Mouse (Mus musculus) heart, embryonic 13.5 days (tissue): ENCODE measurements at regions not wholly inside any gene's neighbourhood (a gene's known extent, or its start where the extent isn't known, plus 50 kb on each side); places are given as distances from the start of the nearest gene placed in this dataset.

Source experiments
- ATAC-seq: fragments of 200-750 bp; cut with Nextera tagmentation; 2 replicates; pipeline ENCODE4 v1.8.0; 2017; ENCODE audit warnings: moderate TSS enrichment; ENCODE audit not compliant: insufficient number of reproducible peaks, low FRiP score, low TSS enrichment; ENCODE audit errors: extremely low read depth
- H3K27ac ChIP-seq: fragments of 300-500 bp; sonication (generic); replicated peaks from 2 replicates; pipeline ENCODE4 v1.5.1; 2015; ENCODE audit warnings: moderate library complexity, mild to moderate bottlenecking, inconsistent platforms
- H3K27me3 ChIP-seq: fragments of 300-500 bp; sonication (generic); replicated peaks from 2 replicates; pipeline ENCODE4 v1.6.1; 2015; ENCODE audit warnings: mild to moderate bottlenecking, inconsistent platforms
- H3K36me3 ChIP-seq: fragments of 300-500 bp; sonication (generic); 2 replicates; pipeline ENCODE4 v1.6.1; 2015; ENCODE audit warnings: mild to moderate bottlenecking, inconsistent platforms
- H3K4me1 ChIP-seq: fragments of 300-500 bp; sonication (generic); 2 replicates; pipeline ENCODE4 v1.6.1; 2015; ENCODE audit warnings: inconsistent platforms
- H3K4me2 ChIP-seq: fragments of 300-500 bp; sonication (generic); 2 replicates; pipeline ENCODE4 v1.6.1; 2015; ENCODE audit warnings: inconsistent platforms, mild to moderate bottlenecking, moderate library complexity
- H3K4me3 ChIP-seq: fragments of 300-500 bp; sonication (generic); 2 replicates; pipeline ENCODE4 v1.5.1; 2015; ENCODE audit warnings: moderate library complexity, mild to moderate bottlenecking, inconsistent platforms
- H3K9ac ChIP-seq: fragments of 300-500 bp; sonication (generic); 2 replicates; pipeline ENCODE4 v1.6.1; 2015; ENCODE audit warnings: inconsistent platforms, mild to moderate bottlenecking, moderate library complexity
- H3K9me3 ChIP-seq: fragments of 300-500 bp; sonication (generic); 2 replicates; pipeline ENCODE4 v1.6.1; 2016; ENCODE audit warnings: inconsistent platforms
- WGBS: fragments of 180-500 bp; shearing (Covaris S2); methylation state at CpG from one replicate; pipeline ENCODE4 v1.1.7; 2015; ENCODE audit warnings: mixed read lengths; 5-methylcytosine and 5-hydroxymethylcytosine counted together

DNA sequence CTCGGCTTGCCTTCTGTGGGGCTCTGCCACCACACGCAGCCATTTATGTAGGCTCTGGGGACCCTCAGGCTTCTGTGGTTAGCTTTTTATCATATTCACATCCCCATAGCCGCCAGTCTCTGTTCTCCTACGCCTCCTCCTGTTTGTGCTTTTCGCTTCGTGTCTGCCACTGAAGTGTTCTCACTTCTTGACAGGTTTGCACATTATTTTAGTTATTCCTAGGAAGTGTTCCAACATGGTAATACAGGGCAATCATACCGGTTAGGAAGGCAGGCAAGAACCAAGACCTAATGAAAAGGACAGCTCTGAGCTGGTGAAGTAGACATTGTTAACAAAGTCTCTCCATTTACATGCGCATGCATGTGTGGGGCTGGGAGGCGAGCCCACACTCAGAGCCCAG, 120.1 kb upstream of the Arid2 start:
- ATAC-seq: no peak
- Histone ChIP-seq H3K9me3 (no peaks in the 10 kb centered on the region), H3K4me3 (no peak overlapping the region), H3K4me1 (peaks cover 15% of the 10 kb centered on the region), H3K9ac (no peak overlapping the region), H3K36me3 (no peaks in the 10 kb centered on the region), H3K27ac (no peak overlapping the region), H3K27me3 (peaks cover 25% of the 10 kb centered on the region), H3K4me2 (no peak overlapping the region)
- WGBS: 82% methylated on average over 9 of the region's 9 CpGs

DNA sequence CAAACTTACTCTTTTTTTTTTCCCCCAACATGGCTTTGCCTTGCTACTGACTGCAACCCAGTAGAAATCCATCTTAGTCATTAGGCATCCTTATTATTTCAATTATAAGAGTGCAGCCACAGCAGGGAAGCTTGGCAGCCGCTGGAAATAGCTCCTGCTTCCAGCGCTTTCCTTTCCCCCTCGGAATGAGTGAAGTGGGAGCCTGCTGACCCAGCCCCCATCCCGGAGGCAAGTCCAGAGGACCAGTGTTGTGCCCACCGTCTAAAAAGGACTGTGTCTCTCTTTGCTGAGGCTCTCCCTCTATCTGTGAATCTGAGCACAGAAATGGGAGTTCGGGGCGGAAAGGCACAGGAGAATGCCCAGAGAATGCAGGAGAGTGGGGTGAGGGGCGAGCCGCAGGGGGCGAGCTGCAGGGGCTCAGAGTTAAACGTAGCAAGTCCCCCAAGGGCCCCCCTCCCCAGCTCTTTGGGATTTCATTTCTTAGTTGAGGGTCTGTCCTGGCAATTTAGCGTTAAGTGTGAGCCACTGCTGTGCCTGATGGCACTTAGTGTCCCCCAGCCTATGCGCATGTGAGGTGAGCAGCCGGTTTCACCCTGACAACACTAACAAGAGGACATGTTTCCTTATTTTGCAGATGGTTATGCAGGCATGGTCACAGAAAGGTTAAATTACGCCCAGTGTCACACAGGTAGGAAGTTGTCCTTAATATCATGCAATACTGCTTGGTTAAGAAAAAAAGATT, 117.4 kb upstream of the Arid2 start:
- H3K9ac ChIP-seq: peak overlapping the region; percentile 68
- H3K27ac ChIP-seq: no peak overlapping the region
- WGBS: 12% methylated on average over 15 of the region's 15 CpGs
- no peak for ATAC-seq
- peak overlapping the region; percentile 70 for H3K4me2 ChIP-seq
- peaks cover 15% of the 10 kb centered on the region for H3K4me1 ChIP-seq
- no peaks in the 10 kb centered on the region for H3K36me3 ChIP-seq
- H3K9me3 ChIP-seq: no peaks in the 10 kb centered on the region
- H3K27me3 ChIP-seq: peaks cover 25% of the 10 kb centered on the region
- H3K4me3 ChIP-seq: peak overlapping the region; percentile 46

DNA sequence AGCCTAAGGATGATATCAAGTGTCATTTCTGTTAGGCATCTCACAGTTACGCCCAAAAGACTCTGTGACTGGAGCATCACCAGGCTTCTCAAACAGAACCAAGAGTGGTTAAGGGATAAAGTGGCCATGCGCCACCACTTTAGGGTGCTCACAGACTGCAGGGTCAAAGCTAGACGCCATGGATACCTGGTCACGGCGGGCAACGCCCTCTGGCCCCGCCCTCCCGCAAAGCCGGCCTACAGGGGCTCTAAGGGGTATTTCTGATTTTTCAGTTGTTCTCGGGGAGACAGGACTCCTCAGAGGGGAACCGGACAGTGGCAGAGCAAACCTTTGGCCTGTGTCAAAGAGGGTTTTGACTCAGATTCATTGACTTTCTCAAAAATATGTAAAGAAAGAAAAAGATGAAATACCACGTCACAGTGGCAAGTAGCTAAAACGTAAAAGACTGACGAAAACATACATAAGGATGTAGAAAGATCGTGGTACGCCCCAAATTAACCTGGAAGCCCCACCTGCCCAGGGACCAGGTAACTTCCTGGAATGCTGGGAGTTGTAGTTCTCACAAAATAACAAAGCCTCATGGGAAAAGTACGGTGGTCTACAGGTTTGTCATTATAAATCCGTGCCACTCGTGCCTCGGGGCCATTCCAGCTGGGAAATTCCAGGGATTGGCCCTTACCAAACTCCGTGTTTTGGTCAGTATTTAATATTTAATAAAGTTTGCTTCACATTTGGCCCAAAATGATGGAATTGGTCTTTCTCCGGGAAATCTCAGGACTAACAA, 116.1 kb upstream of the Arid2 start:
- Histone ChIP-seq H3K36me3 (no peaks in the 10 kb centered on the region), H3K27me3 (peaks cover 25% of the 10 kb centered on the region), H3K4me1 (peaks cover 15% of the 10 kb centered on the region), H3K27ac (no peak overlapping the region), H3K4me3 (peak overlapping the region; percentile 40), H3K4me2 (peak overlapping the region; percentile 67), H3K9ac (0 out of 2 replicates have a peak overlapping the region, but pooled peaks have one; percentile 9), H3K9me3 (no peaks in the 10 kb centered on the region)
- ATAC-seq: no peak
- 14% methylated on average over 22 of the region's 22 CpGs for WGBS

DNA sequence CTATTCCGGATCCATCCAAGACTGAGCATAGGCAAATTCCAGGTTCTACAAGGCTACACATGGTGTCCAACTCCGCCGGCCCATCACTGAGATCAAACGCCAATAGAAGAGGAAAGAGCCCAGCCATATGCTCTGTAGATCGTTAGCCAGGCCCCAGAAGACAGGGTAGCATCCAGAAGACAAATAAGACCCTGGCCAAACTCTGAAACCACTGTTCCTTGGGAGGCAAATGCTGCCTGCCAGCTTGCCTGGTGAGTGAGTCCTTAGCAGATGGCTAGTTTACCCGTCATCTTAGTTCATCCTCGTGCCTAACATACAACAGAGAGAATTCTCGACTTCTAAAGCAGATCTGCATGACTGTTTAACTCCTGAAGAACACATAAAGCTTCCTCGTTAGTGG, 109.4 kb upstream of the Arid2 start:
- WGBS: 73% methylated on average over 9 of the region's 9 CpGs

GRCm38 (mm10) chr15:96178374-96179109, 108.8 kb upstream of the Arid2 start:
- H3K9ac ChIP-seq: no peak overlapping the region
- H3K4me1 ChIP-seq: no peaks in the 10 kb centered on the region
- H3K27me3 ChIP-seq: no peaks in the 10 kb centered on the region
- H3K4me3 ChIP-seq: no peak overlapping the region
- H3K4me2 ChIP-seq: no peak overlapping the region
- no peaks in the 10 kb centered on the region for H3K36me3 ChIP-seq
- ATAC-seq: no peak
- H3K27ac ChIP-seq: no peak overlapping the region
- WGBS: 83% methylated on average over 8 of the region's 8 CpGs
- no peaks in the 10 kb centered on the region for H3K9me3 ChIP-seq

More for the DNA sequence above, 109.4 kb upstream of the Arid2 start:
- Histone ChIP-seq H3K9me3 (no peaks in the 10 kb centered on the region), H3K27ac (no peak overlapping the region), H3K4me2 (no peak overlapping the region), H3K36me3 (no peaks in the 10 kb centered on the region), H3K27me3 (no peaks in the 10 kb centered on the region), H3K9ac (no peak overlapping the region), H3K4me3 (no peak overlapping the region), H3K4me1 (no peaks in the 10 kb centered on the region)
- ATAC-seq: no peak

GRCm38 (mm10) chr15:96179511-96179910, 107.8 kb upstream of the Arid2 start:
- Histone ChIP-seq H3K36me3 (no peaks in the 10 kb centered on the region), H3K27me3 (no peaks in the 10 kb centered on the region), H3K4me3 (no peak overlapping the region), H3K9me3 (no peaks in the 10 kb centered on the region), H3K27ac (no peak overlapping the region), H3K4me1 (peaks cover 3% of the 10 kb centered on the region; the same call in 1 of the 2 replicates), H3K9ac (no peak overlapping the region), H3K4me2 (no peak overlapping the region)
- ATAC-seq: no peak
- 75% methylated on average over 5 of the region's 5 CpGs for WGBS

DNA sequence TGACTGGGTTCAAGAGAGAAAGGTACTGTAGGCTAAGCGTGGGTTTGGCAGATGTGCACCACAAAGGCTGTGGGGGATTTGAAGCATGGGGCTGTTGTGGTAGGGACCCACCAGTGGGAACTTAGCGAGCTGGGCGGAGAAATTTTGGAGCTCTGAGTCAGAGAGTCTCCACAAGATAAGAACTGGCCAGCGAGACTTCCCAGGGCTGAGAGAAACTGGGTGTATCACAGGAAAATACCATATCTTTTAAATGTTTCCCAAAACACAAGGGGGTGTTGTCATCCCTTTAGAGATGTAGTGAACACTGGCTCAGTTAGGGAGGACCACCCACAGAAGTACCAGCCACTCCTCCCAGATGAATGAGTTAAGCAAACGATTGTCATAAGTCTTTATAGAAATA, 107.3 kb upstream of the Arid2 start:
- WGBS: 53% methylated on average over 5 of the region's 5 CpGs
- Histone ChIP-seq H3K36me3 (no peaks in the 10 kb centered on the region), H3K27me3 (no peaks in the 10 kb centered on the region), H3K9me3 (no peaks in the 10 kb centered on the region), H3K4me3 (no peak overlapping the region), H3K27ac (no peak overlapping the region), H3K4me2 (no peak overlapping the region), H3K4me1 (peaks cover 8% of the 10 kb centered on the region), H3K9ac (no peak overlapping the region)
- no peak for ATAC-seq

- Histone ChIP-seq H3K9me3 (no peaks in the 10 kb centered on the region), H3K4me1 (peaks cover 17% of the 10 kb centered on the region), H3K27me3 (no peaks in the 10 kb centered on the region), H3K9ac (no peak overlapping the region), H3K4me3 (no peak overlapping the region), H3K27ac (no peak overlapping the region), H3K4me2 (no peak overlapping the region), H3K36me3 (no peaks in the 10 kb centered on the region)
- no peak for ATAC-seq
- WGBS: 86% methylated on average over 8 of the region's 8 CpGs
Observed at GRCm38 (mm10) chr15:96180977-96181376, 106.3 kb upstream of the Arid2 start.

DNA sequence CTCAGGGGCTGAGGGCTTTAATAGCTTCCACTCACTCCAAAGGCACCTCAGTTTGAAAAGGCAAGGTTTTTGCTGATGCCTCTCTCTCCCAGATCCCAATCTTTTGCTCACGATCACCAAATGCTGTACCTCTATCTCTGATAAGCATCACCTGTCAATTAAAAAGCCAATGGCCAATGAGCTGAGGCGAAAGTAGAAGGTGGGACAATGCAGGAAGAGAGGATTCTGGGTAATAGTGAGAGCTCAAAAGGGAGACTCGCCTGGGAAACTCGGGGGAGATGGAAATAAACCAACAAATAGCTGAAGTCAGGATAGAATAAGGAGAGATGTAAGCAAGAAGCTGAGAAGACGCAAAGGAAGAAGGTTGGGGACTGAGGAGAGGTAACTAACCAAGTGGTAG, 105.0 kb upstream of the Arid2 start:
- H3K4me1 ChIP-seq: peaks cover 21% of the 10 kb centered on the region
- H3K36me3 ChIP-seq: no peaks in the 10 kb centered on the region
- no peak for ATAC-seq
- no peaks in the 10 kb centered on the region for H3K27me3 ChIP-seq
- no peaks in the 10 kb centered on the region for H3K9me3 ChIP-seq
- H3K4me3 ChIP-seq: no peak overlapping the region
- H3K9ac ChIP-seq: no peak overlapping the region
- no peak overlapping the region for H3K27ac ChIP-seq
- 80% methylated on average over 5 of the region's 5 CpGs for WGBS
- no peak overlapping the region for H3K4me2 ChIP-seq

- no peak overlapping the region for H3K4me3 ChIP-seq
Observed at GRCm38 (mm10) chr15:96183069-96183468, 104.2 kb upstream of the Arid2 start.

DNA sequence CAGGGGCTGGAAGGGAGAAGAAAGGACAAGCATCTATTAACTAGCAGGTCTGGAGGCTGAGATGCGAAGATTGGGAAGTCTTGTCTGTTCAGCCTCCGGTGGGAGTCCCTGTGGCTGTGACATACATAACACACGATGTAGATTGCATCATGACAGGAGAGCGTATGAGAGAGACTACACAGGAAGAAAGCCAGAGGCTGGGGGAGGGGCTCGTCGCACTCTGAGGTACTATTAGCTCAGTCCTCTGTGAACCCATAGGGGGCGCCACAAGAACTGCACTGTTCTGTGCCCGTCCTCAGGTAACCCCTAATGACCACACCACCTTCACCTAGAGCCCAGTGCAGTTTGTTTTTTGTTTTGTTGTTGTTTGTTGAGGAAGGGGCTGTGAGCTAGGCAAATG, 102.7 kb upstream of the Arid2 start:
- WGBS: 55% methylated on average over 8 of the region's 8 CpGs
- no peak for ATAC-seq
- Histone ChIP-seq H3K4me1 (peaks cover 24% of the 10 kb centered on the region), H3K27me3 (no peaks in the 10 kb centered on the region), H3K27ac (peak overlapping the region; percentile 93), H3K4me2 (no peak overlapping the region), H3K4me3 (no peak overlapping the region), H3K36me3 (no peaks in the 10 kb centered on the region), H3K9me3 (no peaks in the 10 kb centered on the region), H3K9ac (no peak overlapping the region)

More at GRCm38 (mm10) chr15:96183069-96183468, 104.2 kb upstream of the Arid2 start:
- Histone ChIP-seq H3K36me3 (no peaks in the 10 kb centered on the region), H3K4me2 (no peak overlapping the region), H3K4me1 (peaks cover 21% of the 10 kb centered on the region), H3K27ac (no peak overlapping the region), H3K9ac (no peak overlapping the region), H3K27me3 (no peaks in the 10 kb centered on the region), H3K9me3 (no peaks in the 10 kb centered on the region)
- ATAC-seq: no peak
- WGBS: 80% methylated on average over 6 of the region's 6 CpGs
